Mouse (Mus musculus) brain, embryonic 14.5 days (tissue): Measurements from ENCODE around the gene Gpr157.

ENCODE experiments used
- CTCF ChIP-seq: fragments of 200-500 bp; IDR thresholded peaks from 2 replicates; pipeline ENCODE4 v1.5.1; 2012; ENCODE audit warnings: inconsistent platforms, mild to moderate bottlenecking, moderate library complexity, borderline replicate concordance; ENCODE audit not compliant: insufficient read depth, insufficient read length; ENCODE audit errors: extremely low read depth
- POLR2A ChIP-seq: fragments of 200-500 bp; IDR thresholded peaks from 2 replicates; pipeline ENCODE4 v1.6.1; 2012; ENCODE audit warnings: mild to moderate bottlenecking, inconsistent platforms, borderline replicate concordance; ENCODE audit not compliant: poor library complexity, insufficient read depth, insufficient read length, severe bottlenecking; ENCODE audit errors: extremely low read depth

- TF ChIP-seq CTCF: no peak
- TF ChIP-seq POLR2A: no peak
Observed at GRCm38 (mm10) chr4:150132692-150133271, 45.6 kb downstream of the Gpr157 start.
